Mouse (Mus musculus): ENCODE measurements around the gene Gdf5. TPM values are rescaled to one million over a fixed set of nuclear protein-coding genes. Genes with fewer than 3 reads are reported as not detected.

The Gdf5 gene
- polyA plus RNA-seq, 1 experiment from 2014 or later: 3.8 TPM

Other genes starting within 250 kb of the Gdf5 start
- gene Edem2, start 215.9 kb downstream of the Gdf5 start, polyA plus RNA-seq (2016; fragmentation: Nextera tagmentation; extraction: Ambion mirVana): 37.3 and 38.5 TPM in 2 replicates
- gene Gm17581, start 209.5 kb downstream of the Gdf5 start, polyA plus RNA-seq (2016; fragmentation: Nextera tagmentation; extraction: Ambion mirVana): not detected in 2 replicates
- gene Procr, start 194.2 kb downstream of the Gdf5 start, polyA plus RNA-seq (2016; fragmentation: Nextera tagmentation; extraction: Ambion mirVana): 3.4 and 4.1 TPM in 2 replicates
- 5.3 and 6.0 TPM in 2 replicates for gene Mmp24, start 170.0 kb downstream of the Gdf5 start, polyA plus RNA-seq (2016; fragmentation: Nextera tagmentation; extraction: Ambion mirVana)
- gene BC029722, start 125.9 kb downstream of the Gdf5 start, polyA plus RNA-seq (2016; fragmentation: Nextera tagmentation; extraction: Ambion mirVana): 17.1 and 17.3 TPM in 2 replicates
- 151 and 160 TPM in 2 replicates for gene Eif6, start 118.4 kb downstream of the Gdf5 start, polyA plus RNA-seq (2016; fragmentation: Nextera tagmentation; extraction: Ambion mirVana)
- 0.41 and 0.46 TPM in 2 replicates for gene Fam83c, start 110.5 kb downstream of the Gdf5 start, polyA plus RNA-seq (2016; fragmentation: Nextera tagmentation; extraction: Ambion mirVana)
- 65.5 and 70.0 TPM in 2 replicates for gene Uqcc1, start 15.1 kb downstream of the Gdf5 start, polyA plus RNA-seq (2016; fragmentation: Nextera tagmentation; extraction: Ambion mirVana)
- not detected in 2 replicates for gene Gm15557, start 4.6 kb downstream of the Gdf5 start, polyA plus RNA-seq (2016; fragmentation: Nextera tagmentation; extraction: Ambion mirVana)
- gene Cep250, start 11.1 kb upstream of the Gdf5 start, polyA plus RNA-seq (2016; fragmentation: Nextera tagmentation; extraction: Ambion mirVana): 26.9 and 27.7 TPM in 2 replicates
- 1.7 and 2.4 TPM in 2 replicates for gene 6430550D23Rik, start 62.6 kb upstream of the Gdf5 start, polyA plus RNA-seq (2016; fragmentation: Nextera tagmentation; extraction: Ambion mirVana)
- 230 and 257 TPM in 2 replicates for gene Ergic3, start 62.7 kb upstream of the Gdf5 start, polyA plus RNA-seq (2016; fragmentation: Nextera tagmentation; extraction: Ambion mirVana)
- gene Fer1l4, start 107.6 kb upstream of the Gdf5 start, polyA plus RNA-seq (2016; fragmentation: Nextera tagmentation; extraction: Ambion mirVana): 0.37 TPM in 1 of 2 replicates, not detected in the other
- 7.5 and 7.9 TPM in 2 replicates for gene Spag4, start 119.8 kb upstream of the Gdf5 start, polyA plus RNA-seq (2016; fragmentation: Nextera tagmentation; extraction: Ambion mirVana)
- 48.4 and 52.2 TPM in 2 replicates for gene Cpne1, start 166.6 kb upstream of the Gdf5 start, polyA plus RNA-seq (2016; fragmentation: Nextera tagmentation; extraction: Ambion mirVana)
- 38.9 and 39.9 TPM in 2 replicates for gene Rbm12, start 166.6 kb upstream of the Gdf5 start, polyA plus RNA-seq (2016; fragmentation: Nextera tagmentation; extraction: Ambion mirVana)
- gene Gm28036, start 181.7 kb upstream of the Gdf5 start, polyA plus RNA-seq (2016; fragmentation: Nextera tagmentation; extraction: Ambion mirVana): 20.9 and 34.5 TPM in 2 replicates
- 363 and 435 TPM in 2 replicates for gene Romo1, start 198.7 kb upstream of the Gdf5 start, polyA plus RNA-seq (2016; fragmentation: Nextera tagmentation; extraction: Ambion mirVana)
- gene Nfs1, start 198.8 kb upstream of the Gdf5 start, polyA plus RNA-seq (2016; fragmentation: Nextera tagmentation; extraction: Ambion mirVana): 29.2 and 29.7 TPM in 2 replicates
- gene Rbm39, start 234.9 kb upstream of the Gdf5 start, polyA plus RNA-seq (2016; fragmentation: Nextera tagmentation; extraction: Ambion mirVana): 659 and 670 TPM in 2 replicates

Measured in hindbrain, embryonic 12.5 days (tissue).